Mouse (Mus musculus) spleen, adult 2 months (tissue): Measurements from ENCODE around the gene Gm4969.

Experiments used
- CTCF ChIP-seq: fragments of 200-500 bp; IDR thresholded peaks from 2 replicates; pipeline ENCODE4 v1.5.1; 2011; ENCODE audit warnings: mild to moderate bottlenecking, inconsistent platforms; ENCODE audit not compliant: insufficient read depth, insufficient read length, insufficient replicate concordance; ENCODE audit errors: extremely low read depth
- POLR2A ChIP-seq: fragments of 200-500 bp; IDR thresholded peaks from 2 replicates; pipeline ENCODE4 v1.6.1; 2011; ENCODE audit warnings: low read depth, low read length, inconsistent platforms

DNA sequence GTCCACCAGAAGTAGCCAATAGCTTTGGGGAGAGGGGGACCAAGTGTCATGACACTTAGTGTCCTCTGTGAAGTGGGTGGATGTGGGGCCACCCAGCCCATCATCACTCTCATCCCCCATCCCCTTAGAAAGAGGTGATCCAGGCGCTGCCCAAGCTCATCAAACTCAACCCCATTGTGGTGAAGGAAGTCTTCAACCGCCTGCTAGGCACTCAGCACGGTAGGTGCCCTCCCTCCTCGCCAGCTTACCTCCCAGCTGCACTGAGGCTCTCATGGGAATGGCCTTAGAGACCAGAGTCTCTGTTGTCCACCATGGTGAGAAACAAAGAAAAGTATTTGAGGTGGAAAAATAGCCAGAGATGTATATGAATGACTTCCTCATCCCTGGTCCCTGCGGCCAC lies 68.9 kb downstream of the Gm4969 start:
- no peak for TF ChIP-seq CTCF
- no peak for TF ChIP-seq POLR2A
